In genomic region chr5:77405455-77406057, GRCm38 (mm10) we compare ENCODE assay signal across 16 mouse cellular contexts. TPM values are rescaled to one million over a fixed set of nuclear protein-coding genes. Genes with fewer than 3 reads are reported as not detected.
DNase-seq lines count a peak whose midpoint lies in the region; ATAC-seq and TF ChIP-seq lines count a peak whose summit lies in the region.
"Had no signal": no experiment of that assay in that cellular context is flagged by ENCODE, and none has a peak within 500 bp of the region (broad histone marks: within the 10 kb centered on the region; RNA-seq: fewer than 3 reads in every experiment).

No protein-coding gene starts in this region.

- no peaks in the 10 kb centered on the region for H3K27me3 ChIP-seq in intestine, embryonic 15.5 days (replicated peaks)
- no peaks in the 10 kb centered on the region; the same call in 1 of the 2 replicates for H3K27me3 ChIP-seq in intestine, embryonic 16.5 days (replicated peaks; ENCODE audit: control insufficient read depth, insufficient read depth, low read length)
- H3K27me3 ChIP-seq in stomach, postnatal 0 days (ENCODE audit: control insufficient read depth, insufficient read depth, low read length), result no peaks in the 10 kb centered on the region
- H3K27me3 ChIP-seq in neural tube, embryonic 15.5 days (replicated peaks), result peaks cover 17% of the 10 kb centered on the region; the same call in 1 of the 2 replicates
- H3K27me3 ChIP-seq: embryonic facial prominence, embryonic 15.5 days; limb, embryonic 15.5 days had no signal

- H3K9ac ChIP-seq in intestine, embryonic 15.5 days, result no peak overlapping the region
- no peak overlapping the region for H3K9ac ChIP-seq in intestine, embryonic 16.5 days (ENCODE audit: low read depth, low read length)
- H3K9ac ChIP-seq in stomach, postnatal 0 days (ENCODE audit: low read length), result 0 out of 2 replicates have a peak overlapping the region, but pooled peaks have one; percentile 14
- no peak overlapping the region for H3K9ac ChIP-seq in neural tube, embryonic 15.5 days (replicated peaks)
- H3K9ac ChIP-seq: embryonic facial prominence, embryonic 15.5 days; forebrain, embryonic 13.5 days; limb, embryonic 15.5 days had no signal

- TF ChIP-seq CTCF in lung, adult 2 months (IDR thresholded peaks at IDR 0.05; ENCODE audit: insufficient read depth, low read length), result no peak
- no peak for TF ChIP-seq CTCF in stomach, postnatal 0 days (IDR thresholded peaks at IDR 0.05; ENCODE audit: low read depth)

- no peak overlapping the region for H3K27ac ChIP-seq in intestine, embryonic 15.5 days
- H3K27ac ChIP-seq in intestine, embryonic 16.5 days (ENCODE audit: low read length), result no peak overlapping the region
- H3K27ac ChIP-seq in stomach, postnatal 0 days (replicated peaks), result peak overlapping the region; percentile 4; the same call in 1 of the 2 replicates
- no peak overlapping the region for H3K27ac ChIP-seq in neural tube, embryonic 15.5 days (replicated peaks)
- H3K27ac ChIP-seq: embryonic facial prominence, embryonic 15.5 days; forebrain, embryonic 13.5 days; heart, embryonic 10.5 days; hindbrain, embryonic 10.5 days had no signal

- DNase-seq in lung, adult 2 months, result no peak
- no peak for DNase-seq in lung, postnatal 4 days
- no peak for DNase-seq in stomach, postnatal 0 days (ENCODE audit: low spot score)
- DNase-seq: cerebellum, adult 2 months; spleen, adult 18-20 months; thymus, postnatal 4 days had no signal

- no peaks in the 10 kb centered on the region for H3K9me3 ChIP-seq in intestine, embryonic 15.5 days
- no peaks in the 10 kb centered on the region for H3K9me3 ChIP-seq in intestine, embryonic 16.5 days (ENCODE audit: control insufficient read depth, low read length)
- no peaks in the 10 kb centered on the region for H3K9me3 ChIP-seq in stomach, postnatal 0 days (ENCODE audit: control insufficient read depth, low read length)
- H3K9me3 ChIP-seq in neural tube, embryonic 15.5 days (replicated peaks), result no peaks in the 10 kb centered on the region
- H3K9me3 ChIP-seq: embryonic facial prominence, embryonic 15.5 days; forebrain, embryonic 13.5 days; heart, embryonic 10.5 days; hindbrain, embryonic 10.5 days; limb, embryonic 15.5 days had no signal

- ATAC-seq in intestine, embryonic 15.5 days, result no peak
- no peak for ATAC-seq in intestine, embryonic 16.5 days
- ATAC-seq in granulocyte monocyte progenitor cell, adult 5-6 weeks (replicated peaks; ENCODE audit: poor library complexity, severe bottlenecking), result peak; percentile 53
- ATAC-seq in stomach, postnatal 0 days (ENCODE audit: low FRiP score, low TSS enrichment), result no peak
- no peak for ATAC-seq in neural tube, embryonic 15.5 days (ENCODE audit: low FRiP score)
- ATAC-seq: forebrain, embryonic 13.5 days; inflammation-experienced regulatory T-cells, adult 6 months had no signal

- 0 out of 2 replicates have a peak overlapping the region, but pooled peaks have one; percentile 7 for H3K4me2 ChIP-seq in intestine, embryonic 15.5 days (replicated peaks)
- no peak overlapping the region; the same call in 1 of the 2 replicates for H3K4me2 ChIP-seq in intestine, embryonic 16.5 days (ENCODE audit: low read depth, low read length)
- peak overlapping the region; percentile 30 for H3K4me2 ChIP-seq in stomach, postnatal 0 days (replicated peaks; ENCODE audit: low read depth)
- H3K4me2 ChIP-seq in neural tube, embryonic 15.5 days, result no peak overlapping the region
- H3K4me2 ChIP-seq: forebrain, embryonic 13.5 days had no signal

- H3K4me3 ChIP-seq in intestine, embryonic 15.5 days (replicated peaks), result no peak overlapping the region
- no peak overlapping the region for H3K4me3 ChIP-seq in intestine, embryonic 16.5 days (ENCODE audit: low read length)
- peak overlapping the region; percentile 32 for H3K4me3 ChIP-seq in lung, adult 2 months (replicated peaks; ENCODE audit: extremely low read depth, low read depth, low read length)
- H3K4me3 ChIP-seq in stomach, postnatal 0 days (ENCODE audit: low read depth, low read length), result peak overlapping the region; percentile 2
- no peak overlapping the region for H3K4me3 ChIP-seq in neural tube, embryonic 15.5 days (replicated peaks)
- H3K4me3 ChIP-seq: forebrain, embryonic 13.5 days; heart, embryonic 10.5 days; hindbrain, embryonic 10.5 days; limb, embryonic 15.5 days had no signal

- WGBS in intestine, embryonic 15.5 days, result 70% methylated on average over 5 of the region's 5 CpGs
- WGBS in intestine, embryonic 16.5 days, result 76% methylated on average over 5 of the region's 5 CpGs
- 37% methylated on average over 5 of the region's 5 CpGs for WGBS in lung, adult 2 months
- 57% methylated on average over 5 of the region's 5 CpGs for WGBS in stomach, postnatal 0 days
- WGBS in neural tube, embryonic 15.5 days, result 71% methylated on average over 5 of the region's 5 CpGs

- peaks cover 6% of the 10 kb centered on the region; the same call in 1 of the 2 replicates for H3K4me1 ChIP-seq in intestine, embryonic 15.5 days (replicated peaks)
- H3K4me1 ChIP-seq in intestine, embryonic 16.5 days (ENCODE audit: control insufficient read depth, insufficient read depth, low read length), result no peaks in the 10 kb centered on the region
- peaks cover 21% of the 10 kb centered on the region for H3K4me1 ChIP-seq in lung, adult 2 months (ENCODE audit: control insufficient read depth, insufficient read depth, low read length)
- peaks cover 7% of the 10 kb centered on the region; the same call in 1 of the 2 replicates for H3K4me1 ChIP-seq in stomach, postnatal 0 days (replicated peaks; ENCODE audit: control insufficient read depth, insufficient read depth)
- peaks cover 10% of the 10 kb centered on the region; the same call in 1 of the 2 replicates for H3K4me1 ChIP-seq in neural tube, embryonic 15.5 days

- TF ChIP-seq POLR2A in lung, adult 2 months (IDR thresholded peaks at IDR 0.05; ENCODE audit: borderline replicate concordance, extremely low read depth, low read depth, low read length), result no peak

- TF ChIP-seq EP300 in stomach, postnatal 0 days (optimal IDR thresholded peaks at IDR 0.05), result no peak

- no peaks in the 10 kb centered on the region for H3K36me3 ChIP-seq in intestine, embryonic 15.5 days
- H3K36me3 ChIP-seq in intestine, embryonic 16.5 days (ENCODE audit: control insufficient read depth, insufficient read depth, low read length), result no peaks in the 10 kb centered on the region
- no peaks in the 10 kb centered on the region for H3K36me3 ChIP-seq in stomach, postnatal 0 days (ENCODE audit: control insufficient read depth, insufficient read depth, low read length)
- no peaks in the 10 kb centered on the region for H3K36me3 ChIP-seq in neural tube, embryonic 15.5 days
- H3K36me3 ChIP-seq: embryonic facial prominence, embryonic 15.5 days; heart, embryonic 10.5 days; hindbrain, embryonic 10.5 days; limb, embryonic 15.5 days had no signal

RNA-seq across cellular contexts. Expression of gene Igfbp7, which starts 2.3 kb away (rescaled TPM):
- 87.4 and 92.5 TPM in 2 replicates for polyA plus RNA-seq in intestine, embryonic 15.5 days (2015; fragmentation: Nextera tagmentation; extraction: Ambion mirVana)
- 85.2 and 109 TPM in 2 replicates for polyA plus RNA-seq in intestine, embryonic 16.5 days (2015; fragmentation: Nextera tagmentation; extraction: Ambion mirVana)
- 2,523 and 4,787 TPM in 2 replicates for polyA plus RNA-seq in lung, adult 2 months (2012; rRNA removed)
- 4.6 TPM in 1 of 2 replicates, not detected in the other for total RNA-seq in granulocyte monocyte progenitor cell, adult 5-6 weeks (2014; fragmentation: Nextera tagmentation)
- 1.4 TPM in 1 of 2 replicates, not detected in the other for total RNA-seq in granulocyte monocyte progenitor cell, adult 5-6 weeks (2017)
- 421 and 437 TPM in 2 replicates for polyA plus RNA-seq in stomach, postnatal 0 days (2015; fragmentation: Nextera tagmentation; extraction: Ambion mirVana)
- polyA plus RNA-seq in neural tube, embryonic 15.5 days (2015; fragmentation: Nextera tagmentation; extraction: Ambion mirVana), result 64.4 and 64.8 TPM in 2 replicates

Comparison
In these comparisons a context has a peak if more than half of its experiments do, and no peak if none do; other contexts are left out.
1. H3K4me2 ChIP-seq: peak in intestine, embryonic 15.5 days (single experiment) and stomach, postnatal 0 days (single experiment); none in intestine, embryonic 16.5 days (single experiment) and neural tube, embryonic 15.5 days (single experiment).
2. H3K4me3 ChIP-seq: peak in lung, adult 2 months (single experiment) and stomach, postnatal 0 days (single experiment); none in intestine, embryonic 15.5 days (single experiment), intestine, embryonic 16.5 days (single experiment) and neural tube, embryonic 15.5 days (single experiment).